Mouse (Mus musculus) spleen, adult 2 months (tissue): ENCODE data around the gene Ndufa10.

Experiments
- CTCF ChIP-seq: fragments of 200-500 bp; IDR thresholded peaks from 2 replicates; pipeline ENCODE4 v1.5.1; 2011; ENCODE audit warnings: mild to moderate bottlenecking, inconsistent platforms; ENCODE audit not compliant: insufficient read depth, insufficient read length, insufficient replicate concordance; ENCODE audit errors: extremely low read depth
- POLR2A ChIP-seq: fragments of 200-500 bp; IDR thresholded peaks from 2 replicates; pipeline ENCODE4 v1.6.1; 2011; ENCODE audit warnings: low read depth, low read length, inconsistent platforms

DNA sequence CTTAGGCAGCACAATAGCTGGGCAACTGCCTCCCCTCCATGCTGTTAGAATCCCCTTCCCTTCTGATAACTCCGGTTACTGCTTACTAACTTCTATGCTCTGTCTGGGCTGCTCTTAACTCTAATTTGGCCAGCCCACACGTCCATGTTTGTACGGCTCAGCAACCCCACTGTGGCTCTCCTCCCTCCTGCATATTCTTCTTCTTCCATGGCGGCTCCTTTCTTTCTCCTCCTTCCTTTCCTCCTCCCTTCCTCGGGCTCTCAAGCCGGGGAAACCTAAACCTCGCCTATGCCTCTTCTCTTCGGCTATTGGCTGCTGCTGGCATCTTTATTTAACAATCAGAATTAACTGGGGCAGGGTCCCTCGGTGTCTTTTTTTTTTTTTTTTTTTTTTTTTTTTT, 40.9 kb downstream of the Ndufa10 start:
- TF ChIP-seq CTCF = no peak
- TF ChIP-seq POLR2A = no peak
